Mouse (Mus musculus) CH12.LX (cell line): ENCODE data around the gene Mpig6b. TPM values are rescaled to one million over a fixed set of nuclear protein-coding genes. Genes with fewer than 3 reads are reported as not detected.

ENCODE experiments used
- DNase-seq: peaks from one replicate; pipeline ENCODE4 v3.0.0-alpha.2; 2013; ENCODE audit errors: extremely low read depth
- H3K27ac ChIP-seq: 2 replicates; pipeline ENCODE4 v1.5.1; 2012; ENCODE audit warnings: low read depth, mild to moderate bottlenecking, control low read depth, moderate library complexity; ENCODE audit not compliant: insufficient read depth
- H3K27me3 ChIP-seq: replicated peaks from 2 replicates; pipeline ENCODE3; 2012; ENCODE audit warnings: inconsistent platforms
- H3K36me3 ChIP-seq, 2 experiments: replicated peaks in 1 of 2; 2 replicates each; pipeline versions ENCODE3 to v1.6.1; 2012; ENCODE audit warnings: inconsistent platforms in 1 of 2, low read length in 1 of 2, mild to moderate bottlenecking in 1 of 2, mixed read lengths in 1 of 2, moderate library complexity in 1 of 2; ENCODE audit not compliant: control insufficient read depth in 1 of 2, insufficient read depth in 1 of 2
- H3K4me1 ChIP-seq, 2 experiments: 2 replicates each; pipeline ENCODE4 v1.6.1; 2012; ENCODE audit warnings: inconsistent platforms in 1 of 2, moderate library complexity in 1 of 2; ENCODE audit not compliant: insufficient read depth in 2 of 2, control insufficient read depth in 1 of 2
- H3K4me2 ChIP-seq: 2 replicates; pipeline ENCODE4 v1.6.1; 2012; ENCODE audit warnings: low read depth, mild to moderate bottlenecking, control low read depth; ENCODE audit not compliant: poor library complexity, insufficient read depth, severe bottlenecking
- H3K4me3 ChIP-seq, 3 experiments: fragments of 150-350 bp in 1 of 3; sonication (generic) in 1 of 3; replicated peaks in 1 of 3; 2 replicates each; pipeline versions ENCODE3 to v1.5.1; 2011 to 2012; ENCODE audit warnings: low read depth in 2 of 3, low read length in 2 of 3, mild to moderate bottlenecking in 2 of 3, moderate library complexity in 2 of 3, control low read depth in 1 of 3, improper control_type of control experiment in 1 of 3, inconsistent platforms in 1 of 3, mixed read lengths in 1 of 3; ENCODE audit not compliant: poor library complexity in 1 of 3
- H3K79me2 ChIP-seq: replicated peaks from 2 replicates; pipeline ENCODE4 v1.6.1; 2012; ENCODE audit warnings: mild to moderate bottlenecking, moderate library complexity; ENCODE audit not compliant: control insufficient read depth, poor library complexity, insufficient read depth, severe bottlenecking; ENCODE audit errors: extremely low read depth
- H3K9ac ChIP-seq: 2 replicates; pipeline ENCODE4 v1.6.1; 2012; ENCODE audit warnings: low read depth, mild to moderate bottlenecking, control low read depth, moderate library complexity; ENCODE audit not compliant: insufficient read depth
- H3K9me3 ChIP-seq: replicated peaks from 2 replicates; pipeline ENCODE3; 2012; ENCODE audit warnings: low read length, inconsistent platforms, mixed read lengths
- BHLHE40 ChIP-seq: IDR thresholded peaks from 2 replicates; pipeline ENCODE4 v1.6.1; 2011; ENCODE audit warnings: mild to moderate bottlenecking, low read depth, low read length, improper control_type of control experiment
- CTCF ChIP-seq, 2 experiments: IDR thresholded peaks in 1 of 2; conservative IDR thresholded peaks in 1 of 2; 2 replicates each; pipeline ENCODE4 v1.5.1; 2011 to 2012; ENCODE audit warnings: low read depth in 2 of 2, low read length in 2 of 2, improper control_type of control experiment in 1 of 2, inconsistent platforms in 1 of 2, mild to moderate bottlenecking in 1 of 2, moderate library complexity in 1 of 2
- E2F4 ChIP-seq: IDR thresholded peaks from 2 replicates; pipeline ENCODE4 v1.6.1; 2011; ENCODE audit warnings: low read depth, low read length, improper control_type of control experiment; ENCODE audit not compliant: insufficient replicate concordance
- GABPA ChIP-seq: IDR thresholded peaks from 2 replicates; pipeline ENCODE4 v1.6.1; 2012; ENCODE audit warnings: low read depth, low read length, improper control_type of control experiment, inconsistent platforms; ENCODE audit not compliant: insufficient replicate concordance
- JUN ChIP-seq: IDR thresholded peaks from 2 replicates; pipeline ENCODE4 v1.6.1; 2011; ENCODE audit warnings: low read depth, mild to moderate bottlenecking, low read length, improper control_type of control experiment, moderate library complexity; ENCODE audit not compliant: insufficient read depth
- JUND ChIP-seq: conservative IDR thresholded peaks from 2 replicates; pipeline ENCODE4 v1.6.1; 2011; ENCODE audit warnings: low read depth, low read length, improper control_type of control experiment
- MAZ ChIP-seq: IDR thresholded peaks from 2 replicates; pipeline ENCODE4 v1.6.1; 2012; ENCODE audit warnings: low read depth, mild to moderate bottlenecking, inconsistent platforms, low read length, improper control_type of control experiment, moderate library complexity
- MYC ChIP-seq: IDR thresholded peaks from 2 replicates; pipeline ENCODE4 v1.6.1; 2011; ENCODE audit warnings: low read depth, mild to moderate bottlenecking, improper control_type of control experiment, low read length
- NELFE ChIP-seq: IDR thresholded peaks from 2 replicates; pipeline ENCODE4 v1.6.1; 2011; ENCODE audit warnings: low read depth, low read length, improper control_type of control experiment
- RAD21 ChIP-seq: IDR thresholded peaks from 2 replicates; pipeline ENCODE4 v1.6.1; 2011; ENCODE audit warnings: low read depth, mild to moderate bottlenecking, low read length, improper control_type of control experiment, moderate library complexity
- RCOR1 ChIP-seq: conservative IDR thresholded peaks from 2 replicates; pipeline ENCODE4 v1.6.1; 2012; ENCODE audit warnings: low read depth, mild to moderate bottlenecking, inconsistent platforms, low read length, improper control_type of control experiment
- SIN3A ChIP-seq: IDR thresholded peaks from 2 replicates; pipeline ENCODE4 v1.6.1; 2012; ENCODE audit warnings: low read length, improper control_type of control experiment, inconsistent platforms
- SMC3 ChIP-seq: IDR thresholded peaks from 2 replicates; pipeline ENCODE4 v1.6.1; 2011; ENCODE audit warnings: low read depth, low read length, improper control_type of control experiment
- TBP ChIP-seq: conservative IDR thresholded peaks from 2 replicates; pipeline ENCODE4 v1.6.1; 2011; ENCODE audit warnings: low read depth, low read length, improper control_type of control experiment
- UBTF ChIP-seq: IDR thresholded peaks from 2 replicates; pipeline ENCODE4 v1.6.1; 2012; ENCODE audit warnings: low read depth, mild to moderate bottlenecking, inconsistent platforms, low read length, improper control_type of control experiment, moderate library complexity
- USF1 ChIP-seq: IDR thresholded peaks from 2 replicates; pipeline ENCODE4 v1.6.1; 2014; ENCODE audit warnings: low read depth, mild to moderate bottlenecking, inconsistent platforms, low read length, improper control_type of control experiment
- ZNF384 ChIP-seq: IDR thresholded peaks from 2 replicates; pipeline ENCODE4 v1.6.1; 2012; ENCODE audit warnings: low read depth, low read length, improper control_type of control experiment, inconsistent platforms
- dilution Hi-C: fragments of 300-500 bp; cut with MboI; formaldehyde crosslinking; loops from 2 replicates; pipeline ENCODE4 v1.14.3; 2020; ENCODE audit warnings: low sequenced_read_pairs; ENCODE audit not compliant: extremely low pct_unique_long_range_greater_than_20kb, extremely low pct_ligation_motif_present
- in situ Hi-C: fragments of 300-500 bp; cut with MboI; formaldehyde crosslinking; loops from 3 replicates; pipeline ENCODE4 v1.14.3; 2019; ENCODE audit warnings: low sequenced_read_pairs, low pct_ligation_motif_present, low pct_unique_long_range_greater_than_20kb, mixed read lengths
- polyA plus RNA-seq: library from polyadenylated mRNA; unstranded; fragments of >175 nt; gene quantifications from 2 replicates; pipeline ENCODE4 v1.2.1, GENCODE M21; 2012; ENCODE audit warnings: low read depth; ENCODE audit not compliant: insufficient read length
- total RNA-seq, 2 experiments: library from RNA; depleted of rRNA; stranded (reverse); fragments of 300-350 nt in 1 of 2; fragments of >200 nt in 1 of 2; gene quantifications; 2 replicates each; pipeline ENCODE4 v1.2.3; 2012 to 2014

Gene Mpig6b
- total and polyA plus RNA-seq, 3 experiments, result 0.10 TPM; not detected in 2

- Histone ChIP-seq H3K27me3 (no peaks in the 10 kb centered on the region), H3K4me3 (no peak within 1 kb of the TSS), H3K9ac (no peak within 1 kb of the TSS), H3K27ac (no peak within 1 kb of the TSS), H3K4me1 (peaks cover 2 to 7% of the 10 kb centered on the region in 2 experiments; a peak in 3 of 4 replicates), H3K36me3 (peaks cover 58 to 87% of the 10 kb centered on the region in 2 experiments), H3K9me3 (peaks cover 2% of the 10 kb centered on the region), H3K79me2 (0 out of 2 replicates have a peak, but pooled peaks cover 2% of the 10 kb centered on the region), H3K4me2 (no peak within 1 kb of the TSS)
- DNase-seq, result peak; percentile 57
- dilution Hi-C loops, result no loop called here
- in situ Hi-C loops, result no loop called here
- TF ChIP-seq CTCF (conservative IDR thresholded peaks at IDR 0.05 in 1 of 2, IDR thresholded peaks at IDR 0.05 in 1 of 2; ENCODE audit: low read depth in 2 of 2, low read length in 2 of 2) (peak in 1 of 2 experiments; percentile 65; a peak in 2 of 4 replicates), GABPA (no peak), MAZ (0 out of 2 replicates have a peak, but pooled peaks have one; percentile 28), SMC3 (peak; percentile 70), RAD21 (peak; percentile 62)
Measured at GRCm38 (mm10) chr17:35058911-35059892, 6.8 kb downstream of the Mpig6b start, which contains the start of gene Ddah2. Gene Ddah2, plus strand, starts transcription at chr17:35059035.

- Histone ChIP-seq H3K27ac (no peak overlapping the region), H3K9ac (no peak overlapping the region), H3K4me2 (no peak overlapping the region), H3K36me3 (peaks cover 65 to 91% of the 10 kb centered on the region in 2 experiments), H3K4me1 (peaks cover 2 to 7% of the 10 kb centered on the region in 2 experiments; a peak in 3 of 4 replicates), H3K9me3 (peaks cover 7% of the 10 kb centered on the region), H3K27me3 (no peaks in the 10 kb centered on the region), H3K79me2 (peaks cover 7% of the 10 kb centered on the region; the same call in 1 of the 2 replicates), H3K4me3 (no peak overlapping the region)
- no peak for TF ChIP-seq E2F4
- TF ChIP-seq USF1, result no peak
- no peak for TF ChIP-seq MYC
- TF ChIP-seq RCOR1, result no peak
- no peak for TF ChIP-seq BHLHE40
- TF ChIP-seq JUN, result no peak
- TF ChIP-seq GABPA, result no peak
- TF ChIP-seq CTCF (conservative IDR thresholded peaks at IDR 0.05 in 1 of 2, IDR thresholded peaks at IDR 0.05 in 1 of 2; ENCODE audit: low read depth in 2 of 2, low read length in 2 of 2), result no peak
- TF ChIP-seq NELFE, result no peak
- no peak for TF ChIP-seq JUND
- TF ChIP-seq ZNF384, result no peak
- no peak for TF ChIP-seq UBTF
- no peak for TF ChIP-seq TBP
- no peak for TF ChIP-seq SIN3A
- no peak for DNase-seq
- dilution Hi-C loops (no loop called here), in situ Hi-C loops (no loop called here)
Measured at GRCm38 (mm10) chr17:35058316-35058715, 7.7 kb downstream of the Mpig6b start.
